Mouse (Mus musculus) urinary bladder, postnatal 36 days (tissue): Measurements from ENCODE around the gene Gm49395.

Experiments used
- DNase-seq, 2 experiments: peaks; one replicate each; pipeline ENCODE4 v3.0.0; 2022; ENCODE audit warnings: low spot score in 2 of 2, mixed read lengths in 1 of 2

Gene Gm49395

DNA sequence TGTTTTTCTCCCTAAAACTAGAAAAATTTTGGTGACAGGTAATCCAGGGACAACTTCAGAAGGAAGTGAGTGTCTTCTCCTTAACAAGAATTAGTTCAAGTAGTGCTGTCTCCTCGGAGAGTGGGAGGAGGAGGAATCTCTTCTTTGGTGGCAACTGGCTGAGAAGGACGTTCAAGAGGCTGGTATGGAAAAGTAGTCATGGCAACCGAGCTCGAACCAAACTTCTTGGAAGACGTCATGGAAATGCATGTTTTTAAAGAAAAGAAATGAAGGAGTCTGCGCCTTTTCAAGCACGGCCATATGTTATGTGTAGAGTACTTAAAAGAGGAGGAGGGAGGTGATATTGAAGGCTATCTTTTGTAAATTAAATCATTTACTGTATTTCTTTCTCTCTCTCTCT, 49.2 kb downstream of the Gm49395 start:
- no peak for DNase-seq

DNA sequence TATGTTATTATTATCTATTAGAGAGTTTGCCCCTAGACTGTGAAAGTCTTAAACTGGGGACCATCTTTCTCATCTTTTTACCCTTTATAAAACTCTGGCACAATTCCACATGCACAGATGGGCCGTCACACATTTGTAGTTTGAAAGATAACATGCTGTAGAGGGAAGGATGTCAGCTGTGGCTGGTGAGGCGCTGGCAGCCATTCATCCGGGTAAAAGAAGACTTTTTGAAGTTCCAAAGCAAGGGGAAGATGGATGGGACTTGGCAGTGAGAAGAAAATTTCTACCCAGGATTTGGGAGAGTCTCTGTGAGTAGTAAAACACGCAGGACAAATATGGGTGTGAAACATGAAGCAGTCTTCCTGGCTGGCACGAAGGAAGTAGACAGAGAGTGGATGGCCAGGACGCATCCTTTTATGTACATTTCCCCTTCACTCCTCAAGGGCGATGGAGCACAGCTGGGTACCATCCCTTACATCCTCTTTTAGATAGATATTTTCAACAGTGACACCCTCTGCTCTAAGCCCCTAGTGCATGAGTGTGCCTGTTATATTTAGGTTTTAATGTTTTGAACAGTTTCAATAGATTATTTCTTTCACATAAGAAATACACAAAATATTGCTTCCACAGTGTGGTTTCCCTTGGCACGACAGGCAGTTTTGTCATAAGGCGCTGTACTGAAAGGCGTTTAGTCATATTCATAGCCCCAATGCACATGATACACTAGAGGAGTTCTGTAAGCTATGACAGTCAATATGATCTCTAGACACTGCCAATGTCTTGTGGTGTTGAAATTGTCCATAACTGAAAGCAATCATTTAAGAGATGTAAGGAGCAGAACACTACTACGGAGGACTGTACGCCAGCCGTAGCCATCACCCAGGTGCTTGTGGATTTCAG, 50.8 kb downstream of the Gm49395 start:
- DNase-seq = no peak

- DNase-seq = no peak
These were observed 59.1 kb downstream of the Gm49395 start for GRCm38 (mm10) chr13:115042652-115043051.

GRCm38 (mm10) chr13:115037304-115037703, 64.4 kb downstream of the Gm49395 start:
- DNase-seq = no peak

DNA sequence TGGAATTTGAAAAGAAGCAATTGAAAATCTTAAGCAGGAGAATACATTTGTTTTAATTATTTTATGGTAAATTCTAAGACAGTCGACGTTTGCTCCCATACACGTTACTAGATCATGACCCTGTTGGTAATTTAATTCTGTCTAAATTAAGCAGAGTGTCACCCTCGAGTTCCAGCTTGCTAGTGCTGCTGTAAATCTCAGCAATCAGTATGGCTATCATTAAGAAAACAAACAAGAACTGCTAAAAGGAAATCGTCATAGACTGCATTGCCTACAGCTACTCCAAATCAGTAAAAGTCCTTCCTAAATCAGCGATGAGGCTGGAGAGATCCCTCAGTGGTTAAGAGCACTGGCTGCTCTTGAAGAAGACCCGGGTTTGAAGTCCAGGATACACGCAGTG, 66.3 kb downstream of the Gm49395 start:
- DNase-seq = no peak

DNA sequence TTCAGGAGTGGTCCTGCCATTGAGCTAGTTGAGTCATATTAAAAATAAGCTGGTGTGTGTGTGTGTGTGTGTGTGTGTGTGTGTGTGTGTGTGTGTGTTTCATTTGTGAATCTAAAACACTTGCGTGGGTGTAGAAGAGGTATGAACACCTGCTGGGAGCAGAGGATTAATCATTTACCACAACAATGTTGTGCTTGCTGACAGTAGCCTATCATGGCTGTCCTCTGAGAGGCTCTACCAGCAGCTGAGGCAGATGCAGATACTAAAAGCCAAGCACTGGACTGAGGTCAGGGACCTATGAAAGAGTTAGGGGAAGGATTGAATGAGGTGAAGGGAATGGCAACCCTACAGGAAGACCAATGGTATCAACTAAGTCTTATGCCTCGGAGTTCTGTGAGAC, 68.6 kb downstream of the Gm49395 start:
- DNase-seq = no peak

GRCm38 (mm10) chr13:115031177-115032000, 70.3 kb downstream of the Gm49395 start:
- no peak for DNase-seq

DNA sequence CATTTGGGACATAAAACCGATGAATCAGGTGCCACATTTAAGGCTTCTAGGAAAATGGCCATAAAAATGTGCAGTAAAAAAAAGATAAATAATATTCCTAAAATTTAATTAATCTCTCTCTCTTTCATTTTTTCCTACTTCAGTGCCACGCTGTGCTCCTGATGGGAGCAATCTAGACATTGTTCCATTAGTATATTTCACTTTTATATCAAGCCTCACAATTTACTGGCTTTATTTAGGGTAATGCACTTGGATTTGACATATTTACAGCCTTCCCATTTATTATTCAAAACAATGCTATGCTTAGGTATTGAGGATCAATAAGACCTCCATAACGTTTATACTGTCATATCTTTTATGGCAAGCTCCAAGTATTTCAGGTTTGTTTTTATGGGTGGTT, 76.3 kb downstream of the Gm49395 start:
- DNase-seq = no peak

DNA sequence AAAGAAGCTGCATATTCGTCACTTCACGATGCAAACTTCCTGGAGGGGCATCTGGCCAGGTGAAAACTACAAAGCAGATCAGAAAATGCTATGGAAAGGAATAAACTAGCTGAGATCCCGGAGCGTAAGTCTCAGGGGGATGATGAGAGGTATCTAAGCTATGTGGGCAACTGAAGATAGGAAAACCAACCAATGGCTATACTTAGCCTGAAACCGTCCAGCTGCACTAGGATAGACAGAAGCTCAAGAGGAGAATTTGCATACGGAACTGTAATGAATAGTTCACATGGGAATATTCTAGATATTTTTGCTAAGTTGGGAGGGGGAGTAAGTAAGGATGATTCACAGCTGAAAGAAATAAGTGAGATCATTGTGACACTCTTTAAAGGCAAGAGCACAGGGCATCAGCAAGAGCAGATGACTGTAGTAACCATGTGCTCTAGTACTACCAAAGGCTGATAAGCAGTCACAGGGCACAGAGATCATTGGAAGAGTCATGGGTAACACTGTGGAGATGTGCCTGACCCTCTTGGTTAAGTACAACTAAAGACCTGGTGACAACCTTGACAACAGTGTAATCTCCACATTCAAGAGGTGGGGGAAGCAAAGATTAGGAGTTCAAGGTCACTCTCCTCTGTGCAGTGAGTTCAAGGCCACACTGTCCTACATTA, 79.5 kb downstream of the Gm49395 start:
- DNase-seq = no peak

DNA sequence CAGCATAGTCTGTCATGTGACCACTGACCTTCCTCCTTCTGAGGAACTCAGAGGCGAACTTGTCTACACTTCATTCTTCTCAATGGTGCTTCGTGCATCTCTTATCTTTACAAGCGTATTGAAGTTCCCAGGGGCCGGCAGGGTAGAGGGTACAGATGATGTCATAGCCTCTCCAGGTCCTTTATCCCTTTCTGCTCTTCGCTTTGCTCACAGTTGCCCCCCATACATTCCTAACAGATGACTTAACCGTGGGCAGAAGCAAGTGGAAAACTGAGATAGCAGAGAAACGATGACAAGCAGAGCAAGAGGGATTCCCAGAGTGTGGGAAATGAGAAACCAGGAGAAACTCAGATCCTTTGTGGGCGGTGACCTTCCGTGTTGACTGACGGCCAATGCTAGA, 80.3 kb downstream of the Gm49395 start:
- DNase-seq = no peak

DNA sequence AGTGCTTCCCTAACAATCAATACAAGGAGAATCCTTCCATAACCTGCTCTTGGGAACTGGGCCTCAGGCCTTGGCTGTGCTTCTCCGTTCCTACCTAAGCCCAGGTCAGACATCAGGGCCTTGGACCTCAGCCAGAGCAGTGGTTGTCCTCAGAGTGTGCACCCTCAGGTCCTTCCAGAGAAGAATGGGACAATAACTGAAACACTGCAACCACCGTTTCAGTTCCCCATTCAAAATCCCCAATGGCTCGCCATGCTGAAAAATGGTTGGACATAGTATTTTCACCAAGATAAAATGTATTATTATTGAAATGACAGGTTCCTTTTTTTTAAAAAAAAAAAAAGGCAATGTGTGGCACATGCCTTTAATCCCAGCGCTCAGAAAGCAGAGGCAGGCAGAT, 81.0 kb downstream of the Gm49395 start:
- DNase-seq = no peak

DNA sequence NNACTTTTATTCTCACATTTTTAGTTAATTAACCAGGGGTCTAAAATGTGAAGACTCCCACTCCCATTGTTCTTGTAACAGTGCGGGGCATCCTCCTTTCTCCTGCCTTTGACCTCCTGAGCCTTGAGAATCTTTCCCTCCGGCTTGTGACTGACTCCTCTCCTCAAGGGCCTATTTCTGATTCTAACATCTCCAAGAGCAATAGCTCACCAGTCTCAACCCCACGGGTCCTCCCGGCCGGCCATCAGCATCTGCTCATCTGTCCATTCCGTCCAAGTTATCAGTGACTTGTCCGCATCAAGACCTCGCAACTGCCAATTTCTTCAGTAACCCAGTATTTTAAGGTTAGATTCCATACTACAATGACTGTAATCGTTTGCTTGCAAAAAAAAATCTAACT, 84.2 kb downstream of the Gm49395 start:
- no peak for DNase-seq

DNA sequence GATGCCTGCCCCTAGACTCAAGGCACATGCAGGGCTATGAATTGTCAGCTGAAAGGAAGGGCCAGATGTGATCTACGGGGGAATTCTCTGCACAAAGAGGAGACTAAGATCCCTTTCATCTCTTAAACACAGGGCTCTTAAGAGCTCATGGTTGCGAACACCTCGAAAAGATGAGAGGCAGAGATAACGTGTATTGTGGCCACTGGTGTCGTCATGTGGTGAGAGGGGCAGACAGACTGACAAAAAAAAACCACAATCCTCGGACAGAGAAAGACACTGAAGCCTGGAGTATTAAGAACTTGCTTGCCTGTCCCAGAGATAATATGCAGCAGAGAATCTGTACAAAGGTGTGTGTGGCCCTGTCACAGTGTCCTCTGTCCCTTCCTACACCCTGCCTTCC, 90.2 kb downstream of the Gm49395 start:
- DNase-seq = no peak

GRCm38 (mm10) chr13:115006213-115006835, 95.4 kb downstream of the Gm49395 start:
- DNase-seq = no peak

- no peak for DNase-seq
These were observed 96.4 kb downstream of the Gm49395 start for GRCm38 (mm10) chr13:115005342-115005741.

DNA sequence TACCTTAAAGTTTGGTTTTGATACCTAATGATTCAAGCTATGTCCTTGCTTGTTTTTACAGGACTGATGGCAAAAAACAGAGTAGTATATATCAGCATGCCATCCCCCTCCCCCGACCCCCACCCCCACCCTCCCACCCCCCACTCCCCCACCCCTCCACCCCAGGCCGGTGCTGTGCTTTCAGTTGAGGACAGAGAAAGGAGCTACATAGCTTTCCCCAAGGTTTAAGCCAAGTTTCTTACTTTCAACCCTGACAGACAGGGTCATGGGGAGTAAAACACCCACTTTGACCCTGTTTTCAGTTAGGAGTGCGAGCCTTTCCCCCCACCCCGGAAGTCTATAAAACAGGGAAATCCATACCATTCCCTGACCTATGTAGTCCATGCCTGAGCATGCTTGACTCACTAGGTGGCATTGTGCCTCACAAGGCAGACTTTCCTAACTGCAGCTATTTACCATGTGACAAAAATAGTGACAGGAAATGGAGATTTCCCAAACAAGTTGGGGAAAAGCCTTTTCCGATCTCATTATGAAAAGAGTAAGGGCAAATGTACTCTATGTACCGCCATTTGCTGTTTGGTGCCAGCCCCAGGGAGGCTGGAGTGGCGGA, 98.2 kb downstream of the Gm49395 start:
- no peak for DNase-seq

GRCm38 (mm10) chr13:115002837-115003236, 98.9 kb downstream of the Gm49395 start:
- DNase-seq = no peak

DNA sequence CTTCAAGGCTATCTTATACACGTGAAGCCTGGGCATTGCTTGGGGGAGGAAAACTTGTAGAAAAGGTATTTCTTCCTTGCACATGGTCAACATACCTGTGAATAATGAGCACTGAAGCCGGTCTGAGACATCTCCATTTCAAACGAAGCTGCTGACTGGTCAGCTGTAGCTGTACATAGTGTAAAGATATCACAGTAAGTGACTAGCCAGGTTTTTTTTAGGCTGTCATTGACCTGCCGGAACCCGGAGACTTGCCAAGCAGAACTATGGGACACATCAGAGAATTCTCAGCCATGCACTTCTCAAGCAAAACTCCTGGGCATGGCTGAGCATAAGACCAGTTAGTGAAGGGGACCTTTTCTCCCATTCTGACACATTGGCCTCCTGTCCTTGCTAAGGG, 99.6 kb downstream of the Gm49395 start:
- no peak for DNase-seq

DNA sequence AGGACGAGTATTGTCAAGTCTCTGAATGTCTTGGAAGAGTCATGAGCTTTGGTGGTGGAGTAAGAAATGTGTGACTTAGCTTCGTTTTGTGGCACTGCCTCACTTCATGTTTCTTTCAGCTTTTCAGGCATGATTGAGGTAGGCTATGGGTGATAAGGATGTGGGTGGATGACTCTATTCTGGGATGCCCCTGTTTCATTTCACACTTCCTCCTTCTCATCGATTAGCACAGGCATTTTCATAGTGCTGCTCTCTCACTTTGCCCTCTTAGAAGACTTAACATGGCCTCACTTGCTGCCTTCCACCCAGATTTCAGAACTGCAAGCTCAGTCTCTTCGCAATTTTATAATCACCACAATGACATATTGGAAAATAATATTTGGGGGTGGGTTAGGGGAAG, 102.1 kb downstream of the Gm49395 start:
- DNase-seq = no peak

- no peak for DNase-seq
These were observed 103.6 kb downstream of the Gm49395 start for GRCm38 (mm10) chr13:114998100-114998499.

GRCm38 (mm10) chr13:114992260-114993014, 109.3 kb downstream of the Gm49395 start:
- DNase-seq = no peak
